Mouse (Mus musculus): Measurements from ENCODE around the gene Rnase11. TPM values are rescaled to one million over a fixed set of nuclear protein-coding genes. Genes with fewer than 3 reads are reported as not detected.

Gene Rnase11
- polyA plus RNA-seq, 1 experiment from 2014 or later: not detected

GRCm38 (mm10) chr14:51085086-51085485, 35.1 kb upstream of the Rnase11 start:
- no peak overlapping the region for H3K4me2 ChIP-seq (ENCODE audit: low read depth, severe bottlenecking)
- H3K27ac ChIP-seq (replicated peaks; ENCODE audit: low read depth, low read length): no peak overlapping the region
- H3K4me1 ChIP-seq (ENCODE audit: control insufficient read depth, insufficient read depth, low read length): no peaks in the 10 kb centered on the region
- no peaks in the 10 kb centered on the region for H3K36me3 ChIP-seq (ENCODE audit: control insufficient read depth, insufficient read depth, low read length)
- no peaks in the 10 kb centered on the region for H3K27me3 ChIP-seq (ENCODE audit: control insufficient read depth, insufficient read depth, low read length)
- no peak overlapping the region for H3K4me3 ChIP-seq (ENCODE audit: low read depth, low read length)
- 81% methylated on average over 2 of the region's 2 CpGs for WGBS
- no peak overlapping the region for H3K9ac ChIP-seq (ENCODE audit: low read length)
- DNase-seq (ENCODE audit: low spot score): no peak
- no peaks in the 10 kb centered on the region for H3K9me3 ChIP-seq (ENCODE audit: control insufficient read depth, low read length)
- no peak for ATAC-seq (ENCODE audit: insufficient number of reproducible peaks, low FRiP score, low TSS enrichment, low read depth)

- Histone ChIP-seq H3K36me3 (ENCODE audit: control insufficient read depth, insufficient read depth, low read length) (no peaks in the 10 kb centered on the region), H3K27me3 (ENCODE audit: control insufficient read depth, insufficient read depth, low read length) (no peaks in the 10 kb centered on the region), H3K4me3 (ENCODE audit: low read depth, low read length) (peak overlapping the region; percentile 39), H3K4me2 (ENCODE audit: low read depth, severe bottlenecking) (peak overlapping the region; percentile 51), H3K9me3 (ENCODE audit: control insufficient read depth, low read length) (no peaks in the 10 kb centered on the region), H3K9ac (ENCODE audit: low read length) (no peak overlapping the region), H3K4me1 (ENCODE audit: control insufficient read depth, insufficient read depth, low read length) (no peaks in the 10 kb centered on the region), H3K27ac (replicated peaks; ENCODE audit: low read depth, low read length) (no peak overlapping the region)
- DNase-seq (ENCODE audit: low spot score) (no peak), ATAC-seq (ENCODE audit: insufficient number of reproducible peaks, low FRiP score, low TSS enrichment, low read depth) (no peak)
- 8% methylated on average over 7 of the region's 7 CpGs for WGBS
Measured at GRCm38 (mm10) chr14:51083805-51084204, 33.8 kb upstream of the Rnase11 start.

DNA sequence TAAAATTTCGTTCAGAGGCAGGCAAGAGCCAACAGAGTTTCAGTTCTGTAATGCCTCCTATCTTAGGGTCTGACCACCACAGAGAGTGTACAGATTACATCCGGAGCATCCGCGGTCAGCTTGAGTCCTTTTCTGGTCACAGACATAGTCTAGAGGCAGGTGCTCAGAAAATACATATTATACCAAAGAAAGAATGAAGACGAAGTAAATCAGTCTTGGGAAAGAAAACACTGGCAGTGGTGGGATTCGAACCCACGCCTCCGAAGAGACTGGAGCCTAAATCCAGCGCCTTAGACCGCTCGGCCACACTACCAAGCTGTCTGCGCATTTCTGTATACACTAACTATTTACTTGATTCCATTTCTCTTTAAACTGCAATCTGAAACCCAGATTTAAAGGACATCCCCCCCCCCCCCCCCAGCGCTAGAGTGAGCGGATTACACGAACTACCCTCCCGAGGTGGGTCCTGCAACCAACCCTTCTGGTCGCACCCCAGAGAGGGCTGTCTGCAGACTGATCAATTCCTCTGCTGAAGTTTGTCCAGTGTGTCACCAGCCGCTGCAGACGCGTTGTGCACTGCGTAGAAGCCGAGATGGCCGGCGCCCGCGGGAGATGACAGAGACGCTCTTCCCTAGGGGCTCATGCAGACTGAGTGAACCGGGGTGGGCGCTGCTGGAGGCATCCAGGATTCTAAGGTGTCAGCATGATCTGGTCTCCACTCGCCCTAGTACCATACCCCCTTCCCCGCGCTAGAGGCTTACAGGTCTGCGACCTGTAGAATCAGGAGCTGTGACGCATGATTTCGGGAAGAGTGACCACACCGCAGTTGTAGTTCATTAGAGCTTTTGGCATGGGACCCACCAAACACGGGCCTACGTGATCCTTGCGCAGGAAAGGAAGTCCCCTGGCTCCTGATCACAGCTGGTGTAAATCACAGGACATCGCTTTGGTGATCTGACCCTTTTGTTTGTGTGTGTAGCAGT, 32.9 kb upstream of the Rnase11 start:
- H3K27ac ChIP-seq (replicated peaks; ENCODE audit: low read depth, low read length): no peak overlapping the region

GRCm38 (mm10) chr14:51081035-51081434, 31.1 kb upstream of the Rnase11 start:
- H3K4me1 ChIP-seq (ENCODE audit: control insufficient read depth, insufficient read depth, low read length): no peaks in the 10 kb centered on the region
- H3K4me2 ChIP-seq (ENCODE audit: low read depth, severe bottlenecking): no peak overlapping the region
- no peak overlapping the region for H3K9ac ChIP-seq (ENCODE audit: low read length)
- ATAC-seq (ENCODE audit: insufficient number of reproducible peaks, low FRiP score, low TSS enrichment, low read depth): no peak
- 88% methylated on average over 2 of the region's 2 CpGs for WGBS
- no peaks in the 10 kb centered on the region for H3K27me3 ChIP-seq (ENCODE audit: control insufficient read depth, insufficient read depth, low read length)
- DNase-seq (ENCODE audit: low spot score): no peak
- no peak overlapping the region for H3K4me3 ChIP-seq (ENCODE audit: low read depth, low read length)
- H3K36me3 ChIP-seq (ENCODE audit: control insufficient read depth, insufficient read depth, low read length): no peaks in the 10 kb centered on the region
- H3K27ac ChIP-seq (replicated peaks; ENCODE audit: low read depth, low read length): no peak overlapping the region
- no peaks in the 10 kb centered on the region for H3K9me3 ChIP-seq (ENCODE audit: control insufficient read depth, low read length)

More for the DNA sequence above, 32.9 kb upstream of the Rnase11 start:
- no peaks in the 10 kb centered on the region for H3K4me1 ChIP-seq (ENCODE audit: control insufficient read depth, insufficient read depth, low read length)
- 2% methylated on average over 40 of the region's 40 CpGs for WGBS
- no peaks in the 10 kb centered on the region for H3K9me3 ChIP-seq (ENCODE audit: control insufficient read depth, low read length)
- no peaks in the 10 kb centered on the region for H3K36me3 ChIP-seq (ENCODE audit: control insufficient read depth, insufficient read depth, low read length)
- DNase-seq (ENCODE audit: low spot score): peak; percentile 77
- H3K9ac ChIP-seq (ENCODE audit: low read length): no peak overlapping the region
- peak; percentile 45; the same call in 1 of the 2 replicates for ATAC-seq (ENCODE audit: insufficient number of reproducible peaks, low FRiP score, low TSS enrichment, low read depth)
- H3K4me3 ChIP-seq (ENCODE audit: low read depth, low read length): peak overlapping the region; percentile 39
- H3K4me2 ChIP-seq (ENCODE audit: low read depth, severe bottlenecking): peak overlapping the region; percentile 51
- H3K27me3 ChIP-seq (ENCODE audit: control insufficient read depth, insufficient read depth, low read length): no peaks in the 10 kb centered on the region

- no peak for ATAC-seq (ENCODE audit: insufficient number of reproducible peaks, low FRiP score, low TSS enrichment, low read depth)
- H3K27ac ChIP-seq (replicated peaks; ENCODE audit: low read depth, low read length): no peak overlapping the region
- no peaks in the 10 kb centered on the region for H3K27me3 ChIP-seq (ENCODE audit: control insufficient read depth, insufficient read depth, low read length)
- no peak overlapping the region for H3K4me2 ChIP-seq (ENCODE audit: low read depth, severe bottlenecking)
- no peak overlapping the region for H3K9ac ChIP-seq (ENCODE audit: low read length)
- H3K9me3 ChIP-seq (ENCODE audit: control insufficient read depth, low read length): no peaks in the 10 kb centered on the region
- 84% methylated on average over 1 of the region's 1 CpGs for WGBS
- no peaks in the 10 kb centered on the region for H3K4me1 ChIP-seq (ENCODE audit: control insufficient read depth, insufficient read depth, low read length)
- no peak overlapping the region for H3K4me3 ChIP-seq (ENCODE audit: low read depth, low read length)
- no peak for DNase-seq (ENCODE audit: low spot score)
- H3K36me3 ChIP-seq (ENCODE audit: control insufficient read depth, insufficient read depth, low read length): no peaks in the 10 kb centered on the region
Measured at GRCm38 (mm10) chr14:51079180-51079579, 29.2 kb upstream of the Rnase11 start.

DNA sequence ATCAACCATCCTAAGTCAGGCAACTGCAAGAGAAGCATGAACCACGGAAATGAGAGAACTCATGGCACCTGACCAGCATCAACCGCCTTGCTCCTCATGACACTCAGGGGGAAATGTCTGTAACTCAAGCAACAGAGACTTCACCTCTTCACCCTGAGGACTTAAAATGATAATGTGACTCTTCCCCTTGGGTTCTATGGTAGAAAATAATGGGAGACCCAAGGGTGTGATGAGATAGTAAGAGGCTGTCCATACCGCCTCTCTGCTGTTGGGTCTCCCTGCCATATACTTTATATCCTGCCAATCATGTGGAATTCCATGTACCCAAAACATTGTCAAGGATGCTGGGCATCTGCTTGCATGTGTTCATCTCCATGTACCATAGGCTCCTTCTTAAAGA, 24.4 kb upstream of the Rnase11 start, which contains the start of gene Olfr750:
Gene Olfr750, minus strand, starts transcription at position 101 of the 400 bp plus-strand sequence.
- H3K9me3 ChIP-seq (ENCODE audit: control insufficient read depth, low read length): no peaks in the 10 kb centered on the region
- no peak within 1 kb of the TSS for H3K4me2 ChIP-seq (ENCODE audit: low read depth, severe bottlenecking)
- no peak within 1 kb of the TSS for H3K27ac ChIP-seq (replicated peaks; ENCODE audit: low read depth, low read length)
- no peak within 1 kb of the TSS for H3K9ac ChIP-seq (ENCODE audit: low read length)
- WGBS: 81% methylated on average over 3 of the region's 3 CpGs
- no peaks in the 10 kb centered on the region for H3K36me3 ChIP-seq (ENCODE audit: control insufficient read depth, insufficient read depth, low read length)
- no peaks in the 10 kb centered on the region for H3K4me1 ChIP-seq (ENCODE audit: control insufficient read depth, insufficient read depth, low read length)
- DNase-seq (ENCODE audit: low spot score) (no peak), ATAC-seq (ENCODE audit: insufficient number of reproducible peaks, low FRiP score, low TSS enrichment, low read depth) (no peak)
- no peak within 1 kb of the TSS for H3K4me3 ChIP-seq (ENCODE audit: low read depth, low read length)
- H3K27me3 ChIP-seq (ENCODE audit: control insufficient read depth, insufficient read depth, low read length): no peaks in the 10 kb centered on the region

GRCm38 (mm10) chr14:51069617-51070016, 19.7 kb upstream of the Rnase11 start:
- WGBS: 84% methylated on average over 2 of the region's 2 CpGs
- Histone ChIP-seq H3K36me3 (ENCODE audit: control insufficient read depth, insufficient read depth, low read length) (no peaks in the 10 kb centered on the region), H3K4me2 (ENCODE audit: low read depth, severe bottlenecking) (no peak overlapping the region), H3K27ac (replicated peaks; ENCODE audit: low read depth, low read length) (no peak overlapping the region), H3K27me3 (ENCODE audit: control insufficient read depth, insufficient read depth, low read length) (no peaks in the 10 kb centered on the region), H3K9ac (ENCODE audit: low read length) (no peak overlapping the region), H3K9me3 (ENCODE audit: control insufficient read depth, low read length) (no peaks in the 10 kb centered on the region), H3K4me3 (ENCODE audit: low read depth, low read length) (no peak overlapping the region), H3K4me1 (ENCODE audit: control insufficient read depth, insufficient read depth, low read length) (no peaks in the 10 kb centered on the region)
- ATAC-seq (ENCODE audit: insufficient number of reproducible peaks, low FRiP score, low TSS enrichment, low read depth) (no peak), DNase-seq (ENCODE audit: low spot score) (peak; percentile 42)

DNA sequence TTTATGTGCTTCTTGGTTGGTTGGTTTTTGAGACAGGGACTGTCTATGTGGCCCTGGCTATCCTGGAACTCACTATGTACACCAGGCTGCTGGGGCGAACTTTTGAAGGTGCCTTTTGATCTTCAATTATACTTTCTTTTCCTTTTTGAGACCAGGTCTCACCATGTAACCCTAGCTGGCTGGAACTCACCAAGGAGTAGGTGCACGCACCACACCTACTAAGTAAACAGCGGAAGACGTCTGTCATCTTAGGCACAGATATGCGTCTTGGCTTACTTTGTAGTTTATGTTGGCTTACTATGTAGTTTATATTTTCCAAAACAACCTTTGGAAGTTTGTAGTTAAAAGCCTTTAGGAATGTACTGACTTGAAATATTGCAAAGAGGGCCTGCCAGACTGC, 19.0 kb upstream of the Rnase11 start:
- 94% methylated on average over 5 of the region's 5 CpGs for WGBS
- Histone ChIP-seq H3K4me1 (ENCODE audit: control insufficient read depth, insufficient read depth, low read length) (no peaks in the 10 kb centered on the region), H3K9me3 (ENCODE audit: control insufficient read depth, low read length) (no peaks in the 10 kb centered on the region), H3K4me2 (ENCODE audit: low read depth, severe bottlenecking) (no peak overlapping the region), H3K9ac (ENCODE audit: low read length) (no peak overlapping the region), H3K27ac (replicated peaks; ENCODE audit: low read depth, low read length) (no peak overlapping the region), H3K4me3 (ENCODE audit: low read depth, low read length) (no peak overlapping the region), H3K36me3 (ENCODE audit: control insufficient read depth, insufficient read depth, low read length) (no peaks in the 10 kb centered on the region), H3K27me3 (ENCODE audit: control insufficient read depth, insufficient read depth, low read length) (no peaks in the 10 kb centered on the region)
- no peak for ATAC-seq (ENCODE audit: insufficient number of reproducible peaks, low FRiP score, low TSS enrichment, low read depth)
- no peak for DNase-seq (ENCODE audit: low spot score)
